Mouse (Mus musculus) small intestine, adult 2 months (tissue): ENCODE measurements around the gene Epb42.

ENCODE experiments used
- CTCF ChIP-seq: fragments of 200-500 bp; IDR thresholded peaks from 2 replicates; pipeline ENCODE4 v1.5.1; 2012; ENCODE audit warnings: low read depth, mild to moderate bottlenecking, control low read depth, inconsistent platforms, low read length, moderate library complexity, mixed read lengths; ENCODE audit not compliant: insufficient replicate concordance, insufficient read length; ENCODE audit errors: extremely low read depth
- POLR2A ChIP-seq: fragments of 200-500 bp; IDR thresholded peaks from 2 replicates; pipeline ENCODE4 v1.6.1; 2012; ENCODE audit warnings: low read depth, mild to moderate bottlenecking, control low read depth, inconsistent platforms, low read length, moderate library complexity

- TF ChIP-seq CTCF (no peak), POLR2A (peak; percentile 73; the same call in 1 of the 2 replicates)
Measured at GRCm38 (mm10) chr2:121007925-121008663, 28.8 kb downstream of the Epb42 start, which contains the start of gene Ccndbp1.
